Mouse (Mus musculus) embryonic facial prominence, embryonic 14.5 days (tissue): Measurements from ENCODE around the gene Dcp1b. TPM values are rescaled to one million over a fixed set of nuclear protein-coding genes. Genes with fewer than 3 reads are reported as not detected.
A peak's percentile ranks its signal among the peaks of the same experiment; 100 is the strongest.

Experiments used
- ATAC-seq: fragments of 200-750 bp; cut with Nextera tagmentation; 2 replicates; pipeline ENCODE4 v1.8.0; 2017; ENCODE audit warnings: low read depth, moderate number of reproducible peaks, moderate TSS enrichment
- DNase-seq: peaks from one replicate; pipeline ENCODE4 v3.0.0-alpha.2; 2015; ENCODE audit warnings: low spot score
- H3K27ac ChIP-seq: fragments of 300-500 bp; sonication (generic); replicated peaks from 2 replicates; pipeline ENCODE4 v1.5.1; 2014; ENCODE audit warnings: low read depth, mild to moderate bottlenecking, low read length, moderate library complexity
- H3K27me3 ChIP-seq: fragments of 300-500 bp; sonication (generic); replicated peaks from 2 replicates; pipeline ENCODE4 v1.6.1; 2014; ENCODE audit warnings: low read length; ENCODE audit not compliant: control insufficient read depth, insufficient read depth
- H3K36me3 ChIP-seq: fragments of 300-500 bp; sonication (generic); 2 replicates; pipeline ENCODE4 v1.6.1; 2014; ENCODE audit warnings: low read length, mixed read lengths; ENCODE audit not compliant: control insufficient read depth, insufficient read depth
- H3K4me1 ChIP-seq: fragments of 300-500 bp; sonication (generic); 2 replicates; pipeline ENCODE4 v1.6.1; 2014; ENCODE audit warnings: antibody characterized with exemption, low read length; ENCODE audit not compliant: control insufficient read depth, insufficient read depth
- H3K4me2 ChIP-seq: fragments of 300-500 bp; sonication (generic); 2 replicates; pipeline ENCODE4 v1.6.1; 2014; ENCODE audit warnings: low read depth, mild to moderate bottlenecking, low read length, moderate library complexity, mixed read lengths
- H3K4me3 ChIP-seq: fragments of 300-500 bp; sonication (generic); 2 replicates; pipeline ENCODE4 v1.5.1; 2014; ENCODE audit warnings: low read depth, mild to moderate bottlenecking, low read length
- H3K9ac ChIP-seq: fragments of 300-500 bp; sonication (generic); 2 replicates; pipeline ENCODE4 v1.6.1; 2014; ENCODE audit warnings: low read depth, mild to moderate bottlenecking, low read length, moderate library complexity, mixed read lengths
- H3K9me3 ChIP-seq: fragments of 300-500 bp; sonication (generic); 2 replicates; pipeline ENCODE4 v1.6.1; 2016; ENCODE audit warnings: low read length; ENCODE audit not compliant: control insufficient read depth
- WGBS: fragments of 180-500 bp; shearing (Covaris S2); extraction: QIAGEN DNeasy Blood & Tissue Kit; methylation state at CpG from one replicate; pipeline ENCODE4 v1.1.7; 2014; 5-methylcytosine and 5-hydroxymethylcytosine counted together
- polyA plus RNA-seq: library from polyadenylated mRNA; unstranded; fragments of >200 nt; fragmentation: Nextera tagmentation; extraction: Ambion mirVana; gene quantifications from 2 replicates; pipeline ENCODE4 v1.2.1, GENCODE M21; 2014

Dcp1b gene
- polyA plus RNA-seq = 5.9 and 8.2 TPM in 2 replicates

DNA sequence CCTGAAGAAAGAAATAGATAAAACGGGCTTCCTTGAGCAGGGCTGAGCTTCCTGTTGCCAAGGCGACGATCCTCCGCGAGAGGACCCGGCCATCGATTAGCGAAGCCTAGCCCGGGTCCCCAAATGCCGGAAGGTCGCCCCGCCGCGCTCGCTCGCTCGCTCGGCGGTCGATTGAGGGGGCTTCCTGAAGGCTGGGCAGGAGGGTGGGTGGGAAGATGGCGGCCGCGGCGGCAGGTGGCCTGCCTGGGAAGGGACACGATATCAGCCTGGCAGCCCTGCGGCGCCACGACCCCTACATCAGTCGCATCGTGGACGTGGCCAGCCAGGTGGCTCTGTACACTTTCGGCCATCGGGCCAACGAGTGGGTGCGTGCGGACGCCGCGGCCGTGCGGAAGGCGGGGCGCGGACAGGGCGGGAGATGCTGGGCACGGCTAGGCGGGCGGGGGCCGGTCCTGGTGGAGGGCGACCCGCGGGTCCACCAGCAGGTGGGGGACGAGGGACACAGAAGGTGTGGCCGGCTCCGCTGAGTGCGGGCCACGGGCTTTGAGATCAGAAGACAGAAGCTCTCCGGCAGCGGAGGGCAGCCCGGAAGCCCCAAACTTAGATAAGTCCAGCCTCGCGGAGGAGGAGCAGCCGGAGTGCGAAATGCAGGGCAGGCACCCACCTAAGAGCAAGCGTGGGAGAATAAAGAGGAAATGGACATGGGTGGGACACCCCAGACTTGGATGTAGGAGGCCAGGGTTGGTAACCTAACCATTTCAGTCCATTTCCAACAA, at the start of gene Dcp1b:
TSS of gene Dcp1b (plus strand) at position 176 of the 776 bp plus-strand sequence.
- peak; percentile 95 for DNase-seq
- ATAC-seq = peak; percentile 96
- WGBS = under 1% methylated on average over 53 of the region's 65 CpGs
- no peaks in the 10 kb centered on the region for H3K27me3 ChIP-seq
- H3K9me3 ChIP-seq = no peaks in the 10 kb centered on the region
- H3K36me3 ChIP-seq = no peaks in the 10 kb centered on the region
- peak within 1 kb of the TSS; percentile 84 for H3K9ac ChIP-seq
- peak within 1 kb of the TSS; percentile 76 for H3K27ac ChIP-seq
- peak within 1 kb of the TSS; percentile 93 for H3K4me3 ChIP-seq
- peak within 1 kb of the TSS; percentile 78 for H3K4me2 ChIP-seq
- H3K4me1 ChIP-seq = 0 out of 2 replicates have a peak, but pooled peaks cover 6% of the 10 kb centered on the region

DNA sequence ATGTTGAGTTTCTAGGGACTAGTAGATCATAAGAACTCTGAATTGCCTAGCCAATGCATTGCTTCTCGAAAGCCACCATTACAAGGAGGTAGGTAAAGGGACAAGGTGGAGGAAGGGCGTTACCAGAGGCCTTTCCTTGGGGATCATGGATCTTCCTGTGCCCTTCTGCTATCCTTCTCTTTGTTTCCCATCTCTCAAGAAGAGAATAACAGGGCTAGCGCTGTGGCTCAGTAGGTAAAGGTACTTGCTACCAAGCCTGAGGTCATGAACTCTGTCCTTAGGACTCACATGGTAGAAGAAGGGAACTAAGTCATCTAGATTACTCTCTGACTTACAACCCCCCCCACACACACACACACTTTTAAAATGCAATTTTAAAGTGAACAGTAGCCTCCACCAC, 48.1 kb upstream of the Dcp1b start:
- DNase-seq = no peak

DNA sequence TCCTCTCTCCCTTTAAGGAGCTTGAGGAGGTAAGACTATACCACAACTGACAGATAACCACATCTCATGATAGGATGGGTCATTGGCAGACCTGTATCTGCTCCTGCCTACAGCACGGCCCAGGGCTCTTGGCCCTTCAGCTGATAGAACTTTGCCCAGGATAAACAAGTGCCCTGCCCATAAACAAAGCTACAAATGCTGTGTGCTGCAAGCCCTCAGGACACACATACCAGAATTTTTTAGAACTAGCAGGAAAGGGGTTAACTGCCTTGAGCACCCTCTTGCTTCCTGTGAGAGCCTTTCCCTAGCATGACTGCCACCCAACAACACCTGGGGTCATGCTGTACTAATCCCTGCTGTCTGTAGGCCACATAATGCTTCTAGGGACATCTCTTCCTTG, 47.0 kb upstream of the Dcp1b start:
- Histone ChIP-seq H3K4me2 (no peak overlapping the region), H3K9me3 (peaks cover 7% of the 10 kb centered on the region; the same call in 1 of the 2 replicates), H3K4me1 (no peaks in the 10 kb centered on the region), H3K9ac (no peak overlapping the region), H3K4me3 (no peak overlapping the region), H3K27me3 (no peaks in the 10 kb centered on the region), H3K27ac (no peak overlapping the region), H3K36me3 (no peaks in the 10 kb centered on the region)
- WGBS = 100% methylated on average over 1 of the region's 1 CpGs
- no peak for ATAC-seq
- DNase-seq = no peak

More for the DNA sequence above, 48.1 kb upstream of the Dcp1b start:
- no peak overlapping the region for H3K9ac ChIP-seq
- H3K27ac ChIP-seq = no peak overlapping the region
- H3K9me3 ChIP-seq = peaks cover 7% of the 10 kb centered on the region; the same call in 1 of the 2 replicates
- 93% methylated on average over 3 of the region's 3 CpGs for WGBS
- no peak overlapping the region for H3K4me2 ChIP-seq
- no peaks in the 10 kb centered on the region for H3K4me1 ChIP-seq
- ATAC-seq = no peak
- no peaks in the 10 kb centered on the region for H3K36me3 ChIP-seq
- H3K27me3 ChIP-seq = no peaks in the 10 kb centered on the region
- H3K4me3 ChIP-seq = no peak overlapping the region

DNA sequence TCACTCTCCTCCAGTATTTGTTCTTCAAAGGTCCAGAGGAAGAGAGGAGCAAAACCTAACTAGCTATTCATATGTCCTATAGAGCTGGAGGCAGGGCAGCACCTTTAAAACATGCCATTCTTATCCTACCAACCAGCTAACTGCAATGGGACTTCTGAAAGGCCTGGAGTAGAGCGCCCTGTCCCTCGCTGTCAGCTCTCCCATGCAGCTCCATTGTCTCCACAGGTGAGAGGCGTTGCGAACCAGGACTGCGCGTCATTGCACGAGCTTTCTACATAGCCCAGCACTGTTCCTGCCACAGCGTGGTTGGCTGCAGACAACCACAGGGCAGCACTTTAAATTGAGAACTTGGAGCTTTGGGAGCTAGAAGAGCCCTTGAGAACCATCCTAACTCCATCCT, 46.5 kb upstream of the Dcp1b start:
- H3K36me3 ChIP-seq = no peaks in the 10 kb centered on the region
- no peaks in the 10 kb centered on the region for H3K4me1 ChIP-seq
- H3K27me3 ChIP-seq = no peaks in the 10 kb centered on the region
- no peak overlapping the region for H3K4me2 ChIP-seq
- DNase-seq (no peak), ATAC-seq (no peak)
- 75% methylated on average over 8 of the region's 8 CpGs for WGBS
- H3K9me3 ChIP-seq = peaks cover 7% of the 10 kb centered on the region; the same call in 1 of the 2 replicates
- no peak overlapping the region for H3K9ac ChIP-seq
- H3K4me3 ChIP-seq = no peak overlapping the region
- no peak overlapping the region for H3K27ac ChIP-seq

DNA sequence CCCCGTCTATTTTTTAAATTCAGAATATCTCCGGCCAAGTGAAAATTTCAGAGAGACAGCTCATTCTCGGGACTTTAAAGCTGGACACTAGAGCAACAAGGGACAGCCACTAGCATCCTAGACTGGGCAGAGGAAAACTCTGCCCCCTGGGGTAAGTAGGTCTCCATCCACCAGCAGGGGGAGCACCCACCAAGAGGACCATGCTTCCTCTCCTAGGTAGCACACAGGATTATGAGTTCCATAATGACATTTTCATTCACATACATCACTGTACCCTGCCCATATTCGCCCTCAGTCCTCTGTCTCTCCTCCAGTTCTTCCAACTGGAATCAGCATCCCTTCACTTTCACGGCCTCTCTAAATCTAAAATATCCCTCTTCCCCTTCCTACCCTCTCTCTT, 45.4 kb upstream of the Dcp1b start:
- 82% methylated on average over 5 of the region's 5 CpGs for WGBS
- no peak overlapping the region for H3K4me2 ChIP-seq
- no peaks in the 10 kb centered on the region for H3K27me3 ChIP-seq
- DNase-seq (no peak), ATAC-seq (no peak)
- H3K36me3 ChIP-seq = no peaks in the 10 kb centered on the region
- no peaks in the 10 kb centered on the region for H3K4me1 ChIP-seq
- H3K9me3 ChIP-seq = 0 out of 2 replicates have a peak, but pooled peaks cover 5% of the 10 kb centered on the region
- H3K4me3 ChIP-seq = no peak overlapping the region
- no peak overlapping the region for H3K9ac ChIP-seq
- no peak overlapping the region for H3K27ac ChIP-seq

DNA sequence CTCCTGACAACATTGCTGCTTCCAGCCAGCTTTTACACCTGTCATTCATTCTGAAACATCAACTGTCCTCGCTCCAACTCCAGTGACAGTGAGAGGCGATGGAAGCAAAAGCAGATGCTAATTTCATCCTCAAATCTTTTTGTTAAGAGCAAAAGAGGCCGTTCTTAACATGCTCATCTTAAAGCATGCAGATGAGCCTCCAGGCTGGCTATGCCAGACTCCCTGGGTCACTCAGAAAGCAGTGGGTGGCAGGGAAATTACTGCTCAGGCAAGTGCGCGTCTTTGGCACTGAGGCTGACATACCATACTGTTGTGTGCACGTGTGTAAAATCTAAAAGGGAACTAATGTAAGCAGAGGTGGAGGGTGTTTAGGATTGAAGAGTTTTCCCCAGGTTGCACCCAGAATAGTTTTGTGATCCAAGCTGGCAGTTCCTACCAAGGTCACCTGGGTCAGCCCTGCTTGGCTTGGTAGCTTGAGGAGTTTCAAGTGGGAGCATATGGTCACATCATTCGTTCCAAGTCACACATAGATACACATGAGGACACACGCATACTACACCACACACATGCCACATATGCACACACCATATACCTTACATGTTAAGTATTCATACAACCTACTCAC, 42.8 kb upstream of the Dcp1b start:
- Histone ChIP-seq H3K4me2 (no peak overlapping the region), H3K27ac (no peak overlapping the region), H3K27me3 (no peaks in the 10 kb centered on the region), H3K9me3 (no peaks in the 10 kb centered on the region), H3K4me3 (no peak overlapping the region), H3K9ac (no peak overlapping the region), H3K36me3 (no peaks in the 10 kb centered on the region), H3K4me1 (no peaks in the 10 kb centered on the region)
- no peak for ATAC-seq
- DNase-seq = no peak
- WGBS = 74% methylated on average over 8 of the region's 8 CpGs

DNA sequence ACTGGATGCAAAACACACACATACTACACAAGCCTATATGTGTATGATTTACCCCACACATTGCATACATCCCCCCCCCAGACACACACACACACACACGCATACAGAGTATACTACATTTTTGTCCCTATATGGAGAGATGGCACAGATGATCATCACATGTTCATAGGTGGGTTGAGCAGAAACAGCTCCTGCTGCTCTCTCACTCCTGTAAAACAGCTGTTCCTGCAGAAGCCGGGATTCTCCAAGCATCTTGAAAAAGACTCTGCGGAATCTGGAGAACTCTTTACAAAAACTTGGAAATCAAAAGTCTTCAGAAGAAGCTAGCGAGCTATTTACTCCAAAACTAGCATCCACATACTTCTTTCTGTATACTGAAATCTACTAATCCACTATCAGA, 42.2 kb upstream of the Dcp1b start:
- DNase-seq (no peak), ATAC-seq (no peak)
- no peak overlapping the region for H3K27ac ChIP-seq
- no peaks in the 10 kb centered on the region for H3K9me3 ChIP-seq
- WGBS = 79% methylated on average over 4 of the region's 4 CpGs
- H3K36me3 ChIP-seq = no peaks in the 10 kb centered on the region
- H3K27me3 ChIP-seq = no peaks in the 10 kb centered on the region
- H3K4me3 ChIP-seq = no peak overlapping the region
- no peak overlapping the region for H3K4me2 ChIP-seq
- no peak overlapping the region for H3K9ac ChIP-seq
- no peaks in the 10 kb centered on the region for H3K4me1 ChIP-seq

DNA sequence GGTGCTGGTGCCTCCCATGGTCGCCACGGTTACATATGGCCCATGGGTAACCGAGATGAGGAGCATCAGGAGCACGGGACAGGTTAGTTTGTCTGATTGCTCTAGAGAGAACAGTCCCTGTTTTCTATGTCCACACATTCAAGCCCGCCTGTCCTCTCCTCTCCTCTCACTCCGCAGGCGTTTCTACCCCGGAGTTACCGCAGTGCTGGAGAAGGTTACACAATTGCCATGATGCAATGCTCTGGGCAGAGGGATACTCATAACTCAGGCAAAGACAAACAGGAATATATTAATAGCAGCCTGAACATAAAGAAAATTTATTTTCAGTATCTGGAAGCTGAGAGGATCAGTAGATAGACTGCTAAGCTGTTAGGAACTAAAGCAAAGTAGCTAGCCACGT, 37.3 kb upstream of the Dcp1b start:
- Histone ChIP-seq H3K27ac (no peak overlapping the region), H3K9ac (no peak overlapping the region), H3K4me1 (no peaks in the 10 kb centered on the region), H3K4me2 (no peak overlapping the region), H3K4me3 (no peak overlapping the region), H3K36me3 (no peaks in the 10 kb centered on the region), H3K9me3 (no peaks in the 10 kb centered on the region), H3K27me3 (no peaks in the 10 kb centered on the region)
- ATAC-seq (no peak), DNase-seq (no peak)
- WGBS = 90% methylated on average over 10 of the region's 10 CpGs
